Mouse (Mus musculus): ENCODE measurements at regions not wholly inside any gene's neighbourhood (a gene's known extent, or its start where the extent isn't known, plus 50 kb on each side); places are given as distances from the start of the nearest gene placed in this dataset.

DNA sequence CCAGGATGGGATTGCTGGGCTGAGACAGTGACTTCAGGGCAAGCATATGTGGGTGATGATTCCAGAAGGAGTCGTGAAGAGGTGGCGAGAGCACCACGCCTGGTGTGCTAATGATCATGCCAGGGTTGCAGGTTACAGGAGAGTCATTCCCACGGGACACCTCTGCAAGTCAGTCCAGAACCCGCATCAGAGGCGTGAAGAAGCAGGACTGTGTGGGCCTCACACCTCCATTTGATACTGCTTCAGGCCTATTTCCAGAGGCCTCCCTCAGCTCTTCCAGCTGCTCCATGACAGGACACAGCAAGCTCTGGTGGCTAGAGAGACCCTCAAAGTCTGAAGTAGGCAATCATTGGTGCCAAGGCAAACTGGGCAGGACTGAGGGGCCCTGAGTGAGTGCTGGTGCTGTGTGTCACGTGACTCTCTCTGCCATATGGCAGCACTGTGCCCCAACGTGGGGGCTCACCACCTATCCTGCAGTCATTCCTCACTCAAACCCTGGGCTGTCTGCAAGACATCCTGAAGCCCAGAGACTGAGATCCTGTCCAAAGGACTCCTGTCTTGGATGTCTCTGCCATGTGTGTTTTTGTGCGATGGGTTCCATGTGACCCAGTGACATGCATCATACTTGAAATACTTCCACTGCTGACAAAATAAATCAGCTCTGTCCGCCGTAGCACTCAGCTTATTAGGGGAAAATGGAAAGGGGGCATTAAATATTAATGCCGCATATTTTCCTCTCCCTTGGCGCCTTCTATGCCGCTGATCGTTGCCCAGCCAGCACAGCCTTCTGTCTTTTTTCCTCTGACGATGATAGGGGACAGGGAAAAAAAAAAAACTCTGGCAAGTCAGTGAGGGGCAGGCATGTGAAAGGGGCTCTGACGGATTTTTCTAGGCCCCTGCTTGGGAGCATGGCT lies 247.6 kb upstream of the Habp2 start:
- DNase-seq (ENCODE audit: low read depth, low spot score): no peak

GRCm38 (mm10) chr19:56041930-56042329 lies 245.0 kb upstream of the Habp2 start:
- no peak for DNase-seq (ENCODE audit: low read depth, low spot score)

DNA sequence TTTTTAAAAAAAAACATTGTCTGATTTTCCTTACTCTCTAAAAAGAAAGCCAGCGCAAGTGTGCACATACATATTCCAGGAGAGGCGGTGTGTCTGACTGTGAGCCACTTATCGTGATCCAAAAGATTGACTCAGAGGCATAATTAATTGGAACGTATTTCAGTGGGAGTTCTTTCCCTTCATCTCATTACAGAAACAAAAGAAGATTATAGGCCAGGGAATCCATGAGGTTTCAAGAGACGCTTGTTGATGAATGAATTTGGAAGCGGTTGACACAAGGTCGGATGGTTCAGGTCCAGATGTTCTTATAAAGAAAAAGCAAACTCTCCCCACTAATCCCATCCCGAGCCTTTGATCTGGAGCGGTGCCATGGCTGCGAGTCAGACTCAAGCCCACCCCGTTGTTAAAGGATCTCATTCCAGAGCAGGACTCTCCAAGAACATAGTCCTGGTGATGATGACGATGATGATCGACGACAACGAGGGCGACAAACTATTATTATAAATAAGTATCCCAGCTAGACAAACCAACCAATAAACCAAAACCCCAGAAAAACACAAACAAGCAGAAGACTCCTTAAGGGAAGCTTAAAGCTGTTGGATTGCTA lies 240.1 kb upstream of the Habp2 start:
- no peak for DNase-seq (ENCODE audit: low read depth, low spot score)

GRCm38 (mm10) chr19:56054186-56054585 lies 232.8 kb upstream of the Habp2 start:
- no peak for DNase-seq (ENCODE audit: low read depth, low spot score)

DNA sequence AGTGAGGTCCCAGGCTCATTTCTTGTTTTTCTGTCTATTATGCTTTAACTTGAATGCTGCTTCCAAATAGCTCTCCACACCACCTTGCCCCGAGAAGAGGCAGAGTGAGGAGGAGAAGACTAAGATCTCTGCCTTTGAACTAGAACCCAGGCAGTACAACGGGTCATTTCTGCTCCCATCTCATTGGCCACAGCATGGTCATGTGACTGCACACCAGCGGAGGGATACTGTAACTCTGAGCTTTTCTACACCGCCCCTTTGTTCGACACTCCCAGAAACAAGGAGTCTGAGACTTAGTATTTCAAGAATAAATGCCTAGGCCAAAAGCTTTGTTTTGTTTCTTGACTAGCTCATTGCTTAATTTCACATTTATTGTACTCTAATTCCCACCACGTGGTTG lies 230.5 kb upstream of the Habp2 start:
- DNase-seq (ENCODE audit: low read depth, low spot score): no peak

DNA sequence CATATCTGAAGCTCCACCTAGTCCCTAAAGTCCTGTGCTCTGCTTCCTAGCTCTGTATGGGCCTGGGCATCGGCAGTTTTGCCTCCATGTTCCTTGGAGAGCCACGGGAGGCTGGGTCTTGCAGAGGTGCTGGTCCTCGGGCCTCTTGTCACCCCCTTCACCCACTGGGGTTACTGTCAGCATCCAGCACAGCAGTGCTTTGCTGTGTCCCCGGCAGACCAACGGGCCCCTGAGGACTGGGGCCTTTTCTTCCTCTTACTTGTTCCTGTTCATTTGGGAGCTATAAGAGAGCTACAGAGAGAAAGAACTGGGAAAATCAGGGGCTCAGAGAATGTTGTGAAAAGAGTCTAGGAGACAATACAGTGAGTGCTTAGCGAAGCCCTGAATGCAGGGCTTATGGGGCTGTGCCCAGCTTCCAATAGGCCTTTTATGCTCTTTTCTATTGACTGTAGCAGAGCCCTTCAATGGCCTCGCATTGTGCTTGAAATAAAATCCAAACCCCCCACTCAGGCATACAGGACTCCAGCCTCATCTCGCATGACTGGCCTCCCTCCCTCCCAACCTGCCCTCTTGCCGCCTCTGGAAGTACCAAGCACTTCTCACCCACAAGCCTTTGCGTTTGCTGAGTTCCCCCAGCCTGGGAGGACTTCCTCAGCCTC lies 224.9 kb upstream of the Habp2 start:
- DNase-seq (ENCODE audit: low read depth, low spot score): no peak

GRCm38 (mm10) chr19:56063099-56063498 lies 223.8 kb upstream of the Habp2 start:
- DNase-seq (ENCODE audit: low read depth, low spot score): no peak

GRCm38 (mm10) chr19:56065730-56066129 lies 221.2 kb upstream of the Habp2 start:
- no peak for DNase-seq (ENCODE audit: low read depth, low spot score)

GRCm38 (mm10) chr19:56068165-56068564 lies 218.8 kb upstream of the Habp2 start:
- DNase-seq (ENCODE audit: low read depth, low spot score): no peak

DNA sequence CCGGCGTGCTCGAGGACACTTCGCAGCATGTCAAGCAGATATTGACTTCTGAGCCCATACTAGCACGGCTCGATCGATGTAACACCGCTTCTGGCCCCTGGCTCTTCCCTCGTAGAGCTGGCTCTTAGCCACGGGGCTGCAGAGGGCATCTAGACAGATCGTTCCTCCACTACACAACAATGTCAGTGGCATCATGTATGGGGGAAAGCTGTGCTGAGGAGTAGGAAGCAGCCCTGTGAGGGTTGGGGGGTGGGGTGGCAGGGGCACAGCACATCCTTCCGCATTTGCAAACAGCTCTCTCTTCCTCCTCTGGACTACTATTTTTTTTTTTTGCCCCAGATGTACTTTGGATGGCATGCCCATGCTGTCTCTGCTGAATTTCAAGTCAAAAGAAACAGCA lies 218.1 kb upstream of the Habp2 start:
- DNase-seq (ENCODE audit: low read depth, low spot score): peak; percentile 21

GRCm38 (mm10) chr19:56069266-56069665 lies 217.7 kb upstream of the Habp2 start:
- no peak for DNase-seq (ENCODE audit: low read depth, low spot score)

DNA sequence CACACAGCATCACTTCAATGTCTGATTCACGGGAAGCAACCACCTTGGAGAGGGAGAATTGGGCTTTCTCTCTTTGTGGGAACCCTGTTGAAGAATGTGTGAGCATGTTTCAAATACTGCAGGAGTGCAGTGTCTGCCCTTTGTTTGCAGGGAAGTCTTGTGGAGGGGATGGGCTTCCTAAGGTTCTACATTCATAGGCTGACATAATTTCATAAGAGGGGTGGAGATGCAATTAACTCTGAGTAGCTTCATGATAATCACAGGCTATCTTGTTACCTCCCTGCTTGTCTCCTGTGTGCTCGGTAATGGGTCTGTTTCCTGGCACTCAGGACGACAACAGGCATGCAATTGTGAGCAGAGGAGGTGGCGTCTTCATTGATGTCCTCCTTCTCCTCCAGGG lies 215.6 kb upstream of the Habp2 start:
- DNase-seq (ENCODE audit: low read depth, low spot score): no peak

- DNase-seq (ENCODE audit: low read depth, low spot score): peak; percentile 31
Observed at GRCm38 (mm10) chr19:56076128-56076527, 210.8 kb upstream of the Habp2 start.

- DNase-seq (ENCODE audit: low read depth, low spot score): peak; percentile 21
Observed at GRCm38 (mm10) chr19:56077491-56077890, 209.4 kb upstream of the Habp2 start.

DNA sequence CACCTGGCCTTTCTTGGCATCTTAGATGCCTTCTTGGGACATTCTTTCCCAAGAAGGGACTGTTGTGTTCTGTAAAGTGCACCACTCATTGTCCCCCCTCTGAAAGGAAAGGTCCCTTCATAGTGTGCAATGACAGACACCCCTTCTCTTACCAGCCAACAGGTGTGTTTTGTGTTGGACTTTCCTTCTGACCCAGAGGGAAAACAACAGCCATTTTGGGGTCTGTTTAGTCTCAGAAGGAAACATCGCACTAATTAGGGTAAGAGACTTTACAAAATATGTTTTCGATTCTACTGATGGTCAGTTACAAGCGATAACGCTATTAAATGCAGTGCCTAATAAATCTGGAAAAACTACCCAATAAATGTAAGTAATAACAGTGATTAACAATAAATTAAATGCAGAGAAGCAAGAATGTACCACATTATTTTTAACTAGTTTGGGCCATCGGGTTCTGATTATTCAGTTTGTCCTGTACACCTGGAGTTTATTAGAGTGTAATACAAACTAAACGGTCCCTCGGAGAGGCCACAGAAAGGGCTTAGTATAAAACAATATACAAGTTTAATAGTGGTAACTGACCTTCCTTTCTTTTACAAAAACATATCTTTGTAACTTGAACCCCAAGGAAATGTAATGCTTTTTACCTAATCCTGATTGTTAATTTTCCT lies 200.4 kb upstream of the Habp2 start:
- no peak for DNase-seq (ENCODE audit: low read depth, low spot score)

GRCm38 (mm10) chr19:56087127-56087526 lies 199.8 kb upstream of the Habp2 start:
- DNase-seq (ENCODE audit: low read depth, low spot score): no peak

- DNase-seq (ENCODE audit: low read depth, low spot score): no peak
Observed at GRCm38 (mm10) chr19:56089795-56090375, 197.1 kb upstream of the Habp2 start.

GRCm38 (mm10) chr19:56091581-56091980 lies 195.4 kb upstream of the Habp2 start:
- DNase-seq (ENCODE audit: low read depth, low spot score): no peak

DNA sequence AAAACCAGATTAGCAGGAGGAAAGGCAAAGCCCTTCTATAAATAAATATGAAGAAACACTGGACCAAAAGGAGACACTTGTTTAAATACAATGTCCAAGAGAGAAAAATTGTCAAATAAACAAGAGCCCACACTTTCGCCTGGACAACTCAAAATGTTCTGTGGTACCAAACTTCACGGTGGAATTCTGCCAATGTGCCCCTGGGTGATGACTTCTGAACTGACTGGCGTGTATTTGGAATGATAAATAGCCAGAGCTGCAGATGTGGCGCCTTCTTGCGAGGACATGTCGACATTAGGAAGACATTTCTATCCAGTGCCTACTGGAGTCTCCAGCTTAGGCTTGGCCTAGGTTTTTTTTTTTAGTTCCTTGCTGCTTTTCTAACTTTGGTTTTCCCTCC lies 191.1 kb upstream of the Habp2 start:
- no peak for DNase-seq (ENCODE audit: low read depth, low spot score)

- no peak for DNase-seq (ENCODE audit: low read depth, low spot score)
Observed at GRCm38 (mm10) chr19:56099725-56100124, 187.2 kb upstream of the Habp2 start.

GRCm38 (mm10) chr19:56100131-56100872 lies 186.6 kb upstream of the Habp2 start:
- DNase-seq (ENCODE audit: low read depth, low spot score): no peak

All from brain, adult 2 months (tissue).